Mouse (Mus musculus) large intestine, adult 2 months (tissue): ENCODE measurements around the gene Fam207a. TPM values are rescaled to one million over a fixed set of nuclear protein-coding genes. Genes with fewer than 3 reads are reported as not detected.
A peak's percentile ranks its signal among the peaks of the same experiment; 100 is the strongest.

ENCODE experiments used
- DNase-seq: peaks from one replicate; pipeline ENCODE4 v3.0.0-alpha.2; 2012; ENCODE audit warnings: low read depth, low spot score
- WGBS: fragments of 180-500 bp; shearing (Covaris S2); methylation state at CpG from one replicate; pipeline ENCODE4 v1.1.7; 2018; 5-methylcytosine and 5-hydroxymethylcytosine counted together
- polyA plus RNA-seq: library from polyadenylated mRNA; depleted of rRNA; stranded (reverse); fragments of >200 nt; gene quantifications from 2 replicates; pipeline ENCODE4 v1.2.3, GENCODE M21; 2012

The Fam207a gene
- polyA plus RNA-seq, 1 experiment, result 31.2 TPM

DNA sequence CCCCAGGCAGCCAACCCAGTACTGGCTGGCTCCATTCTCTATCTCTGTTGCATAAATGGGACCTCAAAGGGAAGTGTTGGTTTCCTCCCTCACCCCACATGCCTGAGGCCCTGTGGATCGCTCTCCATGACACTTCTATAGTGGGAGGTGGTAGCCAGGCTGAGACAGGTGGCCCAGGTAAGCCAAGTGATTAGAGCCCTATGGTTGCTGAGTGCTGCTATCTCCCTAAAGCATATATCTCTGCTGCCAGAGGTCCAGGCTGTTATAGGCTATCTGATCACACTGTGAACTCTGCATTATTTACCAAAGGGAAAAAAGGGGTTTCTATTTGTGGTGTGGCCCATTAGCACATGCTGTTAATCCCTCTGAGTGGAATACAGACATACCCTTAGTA lies 16.4 kb upstream of the Fam207a start:
- WGBS, result 91% methylated on average over 1 of the region's 1 CpGs
- DNase-seq, result no peak

DNA sequence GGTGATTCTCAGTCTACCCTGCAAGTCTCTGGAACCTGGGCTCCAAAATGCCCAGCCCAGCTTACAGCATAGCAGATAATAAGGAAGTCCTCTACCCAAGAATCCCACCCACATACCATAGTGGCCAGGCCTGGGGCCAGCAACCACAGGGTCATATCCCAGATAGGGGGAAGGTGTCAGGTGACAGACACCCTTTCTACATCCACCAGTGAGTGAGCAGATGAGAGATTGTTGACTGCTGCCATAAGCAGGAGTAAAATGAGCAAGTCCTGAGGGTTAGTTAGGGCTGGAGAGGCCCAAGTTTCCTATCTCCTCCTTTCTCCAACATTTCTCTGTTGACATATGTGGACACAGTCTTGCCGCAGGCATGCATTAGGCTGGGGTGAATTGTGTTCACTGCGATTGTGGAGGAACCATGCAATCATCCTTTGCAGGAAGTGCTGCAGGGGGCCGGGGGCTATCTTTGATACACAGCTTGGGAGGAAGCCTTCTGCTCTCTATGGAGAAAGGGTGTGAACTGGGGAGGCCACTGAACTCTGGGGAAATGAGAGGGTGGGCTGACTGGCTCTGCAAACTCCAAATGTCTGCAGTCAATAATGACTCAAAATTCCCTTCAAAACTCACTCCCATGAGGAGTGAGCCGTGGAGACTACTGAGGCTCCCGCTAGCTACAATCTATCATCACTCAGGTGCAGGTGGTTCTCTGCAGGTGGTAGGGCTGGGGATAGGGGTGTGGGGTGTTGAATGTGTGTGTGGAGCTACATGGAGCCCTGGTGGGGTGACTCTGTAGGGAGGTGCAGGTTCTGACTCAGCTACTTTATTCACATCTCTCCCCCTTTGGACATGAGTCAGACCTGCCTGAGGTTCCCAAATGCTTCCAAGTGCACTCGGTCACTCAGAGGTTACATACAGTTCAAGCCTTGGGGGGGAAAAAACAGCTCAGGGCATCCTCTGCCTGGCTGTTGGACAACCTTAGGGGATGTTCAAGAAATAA lies 15.7 kb upstream of the Fam207a start:
- no peak for DNase-seq
- 70% methylated on average over 6 of the region's 6 CpGs for WGBS

- WGBS, result 54% methylated on average over 9 of the region's 9 CpGs
- no peak for DNase-seq
These were observed 14.6 kb upstream of the Fam207a start, which contains the start of gene Itgb2 for GRCm38 (mm10) chr10:77530140-77530539. Gene Itgb2, plus strand, starts transcription at chr10:77530252.

GRCm38 (mm10) chr10:77528634-77529033 lies 13.0 kb upstream of the Fam207a start:
- WGBS, result 55% methylated on average over 6 of the region's 6 CpGs
- DNase-seq, result peak; percentile 29

DNA sequence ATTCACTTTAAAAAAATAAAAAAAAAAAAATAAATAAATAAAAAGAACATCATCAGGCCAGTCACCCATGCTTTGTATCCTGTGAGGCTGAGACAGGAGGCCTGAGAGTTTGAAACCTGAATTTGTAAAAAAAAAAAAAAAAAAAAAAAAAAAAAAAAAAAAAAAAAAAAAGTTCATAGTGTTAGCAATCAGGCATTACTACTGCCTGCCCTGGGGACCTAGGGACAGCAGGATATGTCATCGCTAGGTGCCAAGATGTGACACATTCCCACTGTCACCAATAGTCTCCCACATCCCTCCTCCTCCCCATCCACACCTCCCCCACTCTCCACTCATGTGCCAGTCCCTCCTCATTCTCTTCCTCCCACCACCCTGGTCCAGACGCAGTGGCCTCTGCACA lies 10.9 kb upstream of the Fam207a start:
- DNase-seq, result no peak
- 69% methylated on average over 2 of the region's 2 CpGs for WGBS

DNA sequence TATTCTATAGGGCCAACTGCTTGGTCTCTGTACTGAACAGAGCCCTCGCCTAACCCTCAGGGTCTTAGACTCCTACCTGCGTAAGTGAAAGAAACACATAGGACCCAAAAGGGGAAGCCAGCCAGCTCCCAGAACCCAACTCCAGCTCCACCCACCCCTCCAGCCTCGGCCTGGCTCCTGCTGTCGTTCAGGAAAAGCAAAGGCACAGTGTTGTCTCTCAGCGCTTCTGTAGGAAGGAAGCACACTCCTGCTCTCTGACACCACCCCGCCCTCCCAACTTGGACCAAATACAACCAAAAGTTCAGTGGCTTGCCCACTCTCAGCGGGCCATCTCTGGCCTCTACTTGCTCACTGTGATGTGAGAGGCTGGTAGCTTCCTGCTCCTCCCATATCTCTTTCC lies 7.7 kb upstream of the Fam207a start:
- DNase-seq, result no peak
- WGBS, result 50% methylated on average over 7 of the region's 7 CpGs

- 59% methylated on average over 12 of the region's 12 CpGs for WGBS
- DNase-seq, result no peak
These were observed 7.2 kb upstream of the Fam207a start for GRCm38 (mm10) chr10:77522746-77523145.

GRCm38 (mm10) chr10:77522021-77522731 lies 6.6 kb upstream of the Fam207a start:
- WGBS, result 28% methylated on average over 18 of the region's 18 CpGs
- no peak for DNase-seq

GRCm38 (mm10) chr10:77520497-77520896 lies 4.9 kb upstream of the Fam207a start:
- DNase-seq, result no peak
- WGBS, result 71% methylated on average over 5 of the region's 5 CpGs

DNA sequence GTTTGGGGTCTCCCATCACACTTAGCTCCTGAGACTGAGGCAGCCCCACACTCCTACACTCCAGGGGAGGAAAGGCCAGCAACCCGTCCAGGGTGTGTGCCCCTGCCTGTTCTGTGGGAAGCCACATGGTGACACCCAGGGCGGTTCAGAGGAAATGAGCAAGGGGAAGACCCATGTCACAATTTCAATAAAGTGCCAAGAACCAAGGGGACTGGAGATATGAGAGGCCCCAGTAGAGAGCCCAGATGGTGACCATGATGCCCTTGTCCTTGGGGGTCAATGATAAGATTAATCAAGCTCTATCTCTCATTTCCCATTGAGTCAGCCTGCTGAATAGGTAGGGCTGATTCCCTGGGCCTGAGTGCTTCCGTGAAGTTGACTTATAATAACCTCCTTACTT lies 3.6 kb upstream of the Fam207a start:
- no peak for DNase-seq
- WGBS, result 69% methylated on average over 3 of the region's 3 CpGs

DNA sequence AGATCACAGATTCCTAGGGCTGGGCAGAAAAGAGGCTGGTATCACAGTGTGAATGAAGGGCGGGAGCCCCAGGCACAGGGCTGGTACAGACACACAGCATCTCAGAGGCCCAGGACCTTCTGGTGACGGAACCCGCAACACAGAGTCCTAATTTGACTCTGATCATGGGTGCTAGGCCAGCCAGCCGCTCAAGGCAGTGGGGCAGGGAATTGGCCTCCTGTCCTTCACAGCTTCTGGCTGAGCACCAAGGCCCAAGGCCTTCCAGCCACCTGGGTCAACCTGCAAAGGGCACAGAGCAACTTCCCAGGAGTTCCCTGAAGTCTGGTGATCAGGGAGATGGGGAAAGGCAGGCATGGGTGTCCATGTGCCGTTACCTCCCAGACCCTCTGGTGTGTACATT lies 2.2 kb upstream of the Fam207a start:
- no peak for DNase-seq
- WGBS, result 94% methylated on average over 5 of the region's 5 CpGs

DNA sequence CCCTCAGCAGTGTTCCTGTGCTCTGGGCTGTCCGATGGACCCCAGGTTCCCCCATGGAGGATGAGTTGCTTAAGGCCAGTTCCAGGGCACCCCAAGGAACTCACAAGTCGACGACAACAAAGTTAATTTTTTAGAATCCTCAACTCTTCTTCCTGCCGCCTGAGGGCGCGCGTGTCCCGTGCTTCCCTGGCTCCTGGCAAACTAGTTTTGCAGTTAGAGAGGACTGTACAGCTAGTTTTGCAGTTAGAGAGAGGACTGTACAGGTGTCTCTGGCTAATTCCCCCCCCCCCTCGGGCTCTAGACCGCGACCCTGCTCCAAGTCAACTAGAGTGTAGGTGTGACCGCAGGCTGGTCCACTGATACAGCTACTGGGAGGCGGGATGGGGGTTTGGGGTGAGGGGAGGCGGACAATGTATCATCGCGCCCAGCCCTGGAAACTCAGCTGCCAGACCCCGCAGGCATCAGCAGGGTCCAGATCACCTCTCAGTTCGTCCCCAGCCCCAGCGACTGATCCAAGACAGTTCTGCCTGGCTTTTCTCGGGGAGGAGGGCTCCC lies 1.6 kb upstream of the Fam207a start:
- 20% methylated on average over 20 of the region's 20 CpGs for WGBS
- peak; percentile 39 for DNase-seq

DNA sequence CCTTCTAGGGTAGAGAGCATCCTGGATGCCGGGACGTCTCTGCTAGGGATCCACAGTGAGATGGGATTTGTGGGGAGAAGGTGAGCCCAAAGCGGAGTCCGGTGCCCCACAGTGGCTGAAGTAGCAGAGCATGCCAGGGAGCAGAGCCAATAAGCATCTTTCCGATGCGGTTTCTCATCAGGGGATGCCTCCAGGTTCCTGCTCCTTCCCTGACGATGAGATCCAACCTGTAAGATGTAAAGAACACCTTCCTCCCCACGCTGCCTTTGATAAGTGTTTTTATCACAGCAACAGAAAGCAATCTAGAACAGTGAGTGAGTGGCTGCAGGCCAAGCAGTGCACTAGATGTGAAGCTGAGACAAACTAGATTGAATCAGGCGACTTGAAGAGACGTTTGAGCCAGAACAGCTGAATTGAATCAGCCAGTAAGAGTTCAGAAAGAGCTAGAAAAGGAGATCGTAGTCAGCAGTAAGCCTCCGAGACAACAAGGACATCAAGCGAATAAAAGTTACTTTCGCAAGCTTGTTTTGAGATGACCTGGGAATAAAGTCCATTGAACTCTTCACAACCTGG lies 880 bp upstream of the Fam207a start:
- DNase-seq, result no peak

DNA sequence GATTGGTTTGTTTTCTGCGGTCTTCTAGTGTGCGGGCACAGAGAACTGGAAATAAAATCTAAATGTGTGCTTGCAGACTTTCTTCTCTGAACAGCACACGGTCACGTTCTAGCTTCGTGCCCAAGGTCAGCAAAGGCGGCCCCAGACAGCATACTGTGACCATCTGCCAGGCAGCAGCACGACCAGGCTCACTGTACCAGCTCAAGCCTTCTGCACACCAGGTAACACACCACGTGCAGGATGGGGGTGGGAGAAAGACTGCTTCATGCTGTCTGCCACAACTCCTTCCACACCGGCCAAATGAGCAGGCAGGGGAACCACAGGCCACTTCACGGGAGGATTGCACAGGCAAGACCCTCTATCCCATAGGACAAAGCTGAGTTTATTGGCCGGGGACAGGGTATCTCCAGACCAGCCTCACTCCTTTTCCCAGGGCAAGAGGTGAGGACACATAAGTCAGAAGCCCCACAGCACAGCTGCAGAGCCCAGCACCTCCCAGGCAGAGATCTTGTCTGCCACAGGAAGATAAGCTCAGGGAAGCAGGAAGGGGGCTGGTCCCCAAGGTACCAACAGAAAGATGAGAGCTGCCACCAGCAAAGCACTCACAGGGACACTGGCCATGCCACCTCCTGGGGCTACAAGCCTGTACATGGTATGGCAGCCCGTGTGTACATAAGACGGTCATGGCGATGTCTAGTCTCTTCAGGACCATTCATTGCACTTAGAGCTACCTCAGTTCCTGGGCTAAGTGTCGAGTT lies 5.2 kb downstream of the Fam207a start:
- no peak for DNase-seq
- 63% methylated on average over 15 of the region's 15 CpGs for WGBS

More for the DNA sequence above, 880 bp upstream of the Fam207a start:
- 26% methylated on average over 14 of the region's 14 CpGs for WGBS

DNA sequence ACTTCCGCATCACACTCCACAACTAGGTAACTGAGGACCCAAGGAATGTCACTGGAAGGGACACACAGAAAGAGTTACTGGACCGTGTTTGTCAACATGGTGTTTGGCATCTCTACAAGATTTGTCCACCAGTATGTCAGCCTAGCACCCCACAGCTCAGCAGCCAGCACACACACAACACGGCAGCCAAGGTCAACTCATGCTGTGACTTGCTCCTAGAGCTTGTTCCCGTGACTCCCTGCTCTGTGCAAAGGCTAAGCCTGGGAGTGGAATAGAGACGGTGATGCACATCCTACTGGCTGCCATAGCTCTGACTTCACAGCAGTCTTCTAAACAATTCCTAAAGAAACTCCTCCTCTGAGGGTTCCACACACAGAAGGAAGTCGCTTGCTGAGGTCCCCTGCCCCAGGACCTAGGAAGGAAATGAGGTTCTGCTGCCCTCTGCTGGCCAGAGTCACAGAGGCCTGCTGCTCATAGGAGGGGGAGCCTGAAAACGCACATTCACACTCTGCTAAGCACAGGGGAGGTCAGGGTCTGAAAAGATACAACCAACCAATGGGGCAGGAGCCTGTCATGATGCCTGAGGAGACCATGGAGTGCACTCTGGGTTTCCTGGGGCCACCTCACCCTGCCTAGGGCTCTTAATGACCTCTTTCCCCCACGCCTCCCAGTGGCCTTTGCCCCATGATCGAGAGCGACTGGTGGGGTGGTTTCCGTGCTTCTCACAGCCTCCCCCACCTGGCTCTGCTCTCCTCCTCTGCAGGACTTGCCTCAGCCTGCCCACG lies 6.0 kb downstream of the Fam207a start:
- DNase-seq, result peak; percentile 39
- 39% methylated on average over 12 of the region's 12 CpGs for WGBS

GRCm38 (mm10) chr10:77508744-77509143 lies 6.8 kb downstream of the Fam207a start:
- DNase-seq, result no peak
- WGBS, result 97% methylated on average over 3 of the region's 3 CpGs

- no peak for DNase-seq
- WGBS, result 91% methylated on average over 4 of the region's 4 CpGs
These were observed 7.8 kb downstream of the Fam207a start for GRCm38 (mm10) chr10:77507779-77508178.

DNA sequence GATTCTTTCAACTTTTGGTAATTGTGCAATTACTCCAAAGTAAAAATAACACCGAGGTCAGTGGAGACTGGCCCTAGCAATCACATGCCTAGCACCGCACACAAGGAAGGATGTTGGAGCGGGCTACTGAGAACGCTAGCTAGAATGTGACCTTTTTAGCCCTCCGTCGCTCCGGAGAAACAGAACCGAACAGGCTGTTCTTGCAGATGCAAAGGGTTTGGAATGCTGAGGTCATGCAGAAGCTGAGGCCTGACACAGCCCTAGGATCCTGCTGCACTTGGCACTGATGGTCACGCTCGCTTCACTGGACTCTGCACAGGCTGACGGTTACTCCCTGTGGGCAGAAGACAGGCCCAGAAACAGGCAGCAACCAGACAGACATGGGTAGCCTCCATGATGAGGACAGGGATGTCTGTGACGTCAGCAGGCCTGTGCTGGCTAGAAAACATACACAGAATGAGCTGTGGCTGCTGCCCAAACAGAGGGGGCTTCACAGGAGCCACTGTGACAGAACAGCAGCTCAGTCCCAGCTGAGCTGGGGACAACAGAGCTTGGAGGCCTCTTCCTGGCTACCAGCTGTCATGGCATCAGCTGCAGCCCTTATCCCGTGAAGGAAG lies 8.5 kb downstream of the Fam207a start:
- DNase-seq, result no peak

More for the DNA sequence above, 8.5 kb downstream of the Fam207a start:
- WGBS, result 87% methylated on average over 13 of the region's 13 CpGs
